Mouse (Mus musculus) monocyte, adult 2 months (primary cell): ENCODE measurements around the gene Zdhhc5.

Source experiments
- DNase-seq, 2 experiments: peaks; one replicate each; pipeline ENCODE4 v3.0.0; 2022; ENCODE audit warnings: low spot score in 2 of 2, low read depth in 1 of 2

Gene Zdhhc5

DNA sequence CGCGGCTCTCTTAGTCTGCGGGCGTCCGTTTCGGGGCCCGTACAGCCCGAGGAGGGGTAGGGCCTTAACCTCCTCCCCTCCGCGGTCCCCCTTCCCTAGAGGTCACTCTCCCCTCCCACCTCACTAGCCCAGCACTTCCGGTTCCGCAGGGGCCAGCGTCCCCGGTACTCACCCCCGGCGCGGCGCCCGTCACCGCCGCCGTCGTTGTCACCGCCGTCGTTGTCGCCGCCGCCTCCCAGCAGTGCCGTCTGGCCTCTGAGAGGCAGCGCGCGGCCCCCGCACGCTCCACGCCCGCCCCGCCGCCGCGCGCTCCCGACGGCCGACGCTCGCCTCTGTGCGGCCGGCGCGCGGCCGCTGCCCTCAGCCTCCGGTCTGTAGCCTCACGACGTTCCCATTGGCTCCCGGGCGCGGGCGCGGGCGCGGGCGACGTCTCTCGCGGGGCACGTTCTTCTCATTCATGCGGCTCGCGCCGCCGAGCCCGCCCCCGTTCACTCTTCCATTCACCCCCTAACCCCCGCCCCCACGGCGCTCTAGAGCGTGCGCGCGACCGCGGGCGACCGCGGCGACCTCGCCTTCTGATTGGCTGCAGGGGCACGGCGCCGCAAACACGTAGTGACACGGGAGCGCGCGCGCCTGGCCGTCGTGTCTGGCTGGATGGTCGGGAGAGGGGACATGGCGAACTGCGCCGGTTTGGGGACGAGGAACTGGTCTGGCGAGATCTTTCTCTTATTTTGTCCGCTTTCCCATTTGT lies at the start of gene Zdhhc5:
TSS of gene Zdhhc5 (minus strand) at position 370 of the 751 bp plus-strand sequence.
- peak; percentile 97 to 99 for DNase-seq

DNA sequence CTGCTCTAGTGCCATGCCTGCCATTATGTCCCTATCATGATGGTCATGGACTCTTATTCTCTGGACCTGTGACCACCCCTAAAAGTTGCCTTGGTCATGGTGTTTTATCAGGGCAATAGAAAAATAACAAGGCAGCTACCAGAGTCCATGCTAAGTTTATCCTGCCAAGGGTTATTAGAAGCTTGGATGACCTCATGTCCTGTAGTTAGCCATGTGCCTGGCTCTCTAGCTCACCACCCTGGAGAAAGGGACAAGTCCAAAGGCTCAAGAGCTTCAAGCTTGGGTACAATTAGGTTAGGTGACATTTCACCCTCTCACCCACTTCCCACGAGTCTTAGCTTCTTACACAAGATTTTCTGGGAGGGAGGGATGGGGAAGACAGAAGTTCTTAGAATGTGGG lies 47.8 kb upstream of the Zdhhc5 start:
- no peak for DNase-seq

DNA sequence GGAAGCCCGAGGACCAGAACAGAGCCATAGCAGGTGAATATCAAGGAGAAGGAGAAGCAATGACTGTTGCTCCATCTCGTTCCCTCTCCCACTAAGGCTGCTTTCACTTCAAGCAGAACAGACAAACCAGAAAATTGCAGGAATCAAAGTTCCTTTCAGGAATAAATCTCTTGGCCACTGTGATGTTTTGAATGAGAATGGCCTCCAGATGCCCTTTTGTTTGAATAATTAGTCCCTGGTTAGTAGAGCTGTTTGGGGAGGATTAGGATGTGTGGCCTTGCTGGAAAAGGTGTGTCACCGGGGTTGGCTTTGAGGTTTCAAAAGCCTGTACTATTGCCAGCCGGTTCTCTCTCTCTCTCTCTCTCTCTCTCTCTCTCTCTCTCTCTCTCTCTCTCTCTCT lies 47.3 kb upstream of the Zdhhc5 start:
- DNase-seq, result no peak

DNA sequence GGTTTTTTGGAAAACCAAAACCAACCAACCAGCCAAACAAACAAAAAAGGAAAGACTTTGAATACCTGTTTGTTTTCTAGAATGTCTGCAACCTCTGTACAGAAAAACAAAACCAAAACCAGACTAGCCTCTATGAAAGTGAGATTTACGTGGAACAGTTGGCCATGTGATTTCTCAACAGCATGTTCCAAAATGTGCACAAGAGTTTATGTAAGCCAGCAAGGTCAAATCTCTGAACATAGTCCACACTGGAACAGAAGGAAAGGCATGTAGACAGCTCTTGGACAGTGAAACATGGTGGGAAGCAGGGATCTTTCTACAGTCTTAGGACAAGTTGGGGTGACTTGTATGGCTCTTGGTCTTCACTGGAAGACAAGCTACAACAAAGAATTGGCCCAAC lies 46.9 kb upstream of the Zdhhc5 start:
- no peak for DNase-seq

DNA sequence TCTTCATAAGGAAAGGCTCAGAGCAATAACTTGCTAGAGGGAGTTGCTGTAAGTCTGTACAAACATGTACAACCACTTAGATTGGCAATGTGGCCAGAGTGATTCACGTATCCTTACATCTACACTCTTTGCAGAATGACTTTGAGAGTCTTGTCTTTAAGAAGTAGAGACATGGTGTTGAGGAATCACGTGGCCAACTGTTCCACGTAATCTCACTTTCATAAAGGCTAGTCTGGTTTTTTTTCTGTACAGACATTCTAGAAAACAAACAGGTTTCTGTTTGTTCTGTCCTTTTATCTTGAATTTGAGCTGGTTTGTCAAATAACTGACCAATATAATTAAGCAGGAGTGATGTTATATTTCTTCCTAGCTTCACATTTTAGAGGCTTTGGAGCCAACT lies 46.3 kb upstream of the Zdhhc5 start:
- no peak for DNase-seq

DNA sequence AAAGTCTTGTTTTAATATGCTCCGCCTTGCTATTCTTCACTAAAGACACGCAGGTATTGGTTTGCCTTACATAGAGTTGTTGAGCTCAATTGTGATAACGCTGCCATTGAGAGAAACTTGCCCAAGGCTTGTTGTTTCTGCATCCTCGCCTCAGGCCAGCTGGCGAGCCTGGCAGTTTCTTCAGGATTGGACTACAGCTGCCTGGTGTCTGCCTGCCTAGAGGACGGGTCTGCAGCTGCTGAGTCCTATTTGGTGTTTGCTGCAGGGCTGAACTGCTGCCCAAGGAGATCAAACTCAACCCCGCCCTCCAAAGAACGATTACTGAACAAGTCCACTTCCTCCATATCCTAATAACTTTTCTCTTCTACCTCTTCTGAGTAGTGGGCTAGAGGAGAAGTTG lies 45.8 kb upstream of the Zdhhc5 start:
- no peak for DNase-seq

DNA sequence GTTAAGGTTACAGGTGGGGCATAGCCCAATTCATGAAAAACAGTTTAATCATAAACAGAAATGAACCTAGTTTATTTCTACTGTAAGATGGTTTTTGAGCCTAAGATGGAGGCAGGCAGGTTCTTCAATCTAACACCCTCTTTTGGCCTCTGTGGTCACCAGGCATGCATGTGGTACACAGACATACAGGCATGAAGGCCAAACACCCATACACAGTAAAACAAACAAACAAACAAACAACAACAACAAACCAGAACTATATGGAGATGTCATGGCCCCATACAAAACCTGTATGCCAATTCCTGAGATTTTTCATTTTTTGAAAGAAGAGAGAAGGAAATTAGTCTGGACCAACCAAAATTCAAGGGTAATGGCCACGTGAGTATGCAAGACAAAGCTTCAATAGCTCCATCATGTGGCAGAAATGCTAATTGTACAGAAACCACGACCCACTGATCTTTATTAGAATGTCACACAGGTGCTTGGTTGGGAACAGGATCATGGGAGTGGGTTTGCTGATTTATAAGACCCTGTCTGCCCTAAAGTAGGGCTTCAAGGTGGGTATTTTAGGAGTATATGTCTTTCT lies 43.7 kb upstream of the Zdhhc5 start:
- DNase-seq, result no peak

DNA sequence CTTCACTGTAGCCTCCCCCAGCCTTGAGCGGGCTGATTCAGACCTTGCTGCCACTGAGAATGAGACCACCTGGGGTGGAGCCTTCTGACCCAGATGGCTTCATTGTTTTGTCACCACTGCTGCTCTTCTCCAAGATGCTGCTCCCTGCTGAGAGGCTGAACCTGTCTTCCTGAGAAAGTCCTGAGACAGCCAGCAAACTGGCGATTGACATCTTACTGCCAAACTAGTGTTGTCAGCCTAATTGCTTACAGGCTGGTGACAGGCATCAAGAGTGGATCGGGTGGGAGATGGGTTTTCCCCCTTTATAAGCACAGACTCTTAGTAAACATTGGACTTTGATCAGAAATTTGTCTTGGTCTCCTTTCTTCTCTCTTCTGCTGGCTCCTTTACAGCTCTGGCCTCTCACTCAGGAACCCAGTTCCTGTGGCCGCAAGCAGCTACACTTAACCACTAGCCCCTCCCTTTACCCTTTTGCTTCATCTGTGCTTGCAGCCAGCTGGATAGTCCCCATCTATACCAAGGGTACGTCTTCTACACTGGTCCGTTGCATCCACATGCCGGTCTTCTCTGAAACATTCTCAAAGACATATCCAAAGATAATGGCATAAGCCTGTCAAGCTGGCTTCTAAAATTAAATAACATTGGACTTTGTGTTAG lies 42.2 kb upstream of the Zdhhc5 start:
- DNase-seq, result no peak

DNA sequence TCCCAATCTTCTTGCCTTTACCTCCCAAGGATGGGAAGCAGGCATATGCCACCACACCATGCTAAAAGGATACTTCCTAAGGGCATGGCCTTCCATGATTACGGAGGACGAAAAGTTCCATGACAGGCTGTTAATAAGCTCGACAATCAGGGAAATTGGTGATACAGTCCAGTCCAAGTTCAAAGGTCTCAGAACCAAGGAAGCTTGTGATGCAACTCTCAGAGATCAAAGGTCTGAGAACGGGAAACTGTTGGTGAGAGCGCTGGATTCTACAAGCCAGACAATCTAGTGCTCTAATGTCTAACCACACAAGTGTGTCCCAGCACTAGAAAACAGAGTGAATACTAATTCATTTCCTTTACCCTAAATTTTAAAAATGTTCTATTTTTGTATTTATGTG lies 41.3 kb upstream of the Zdhhc5 start:
- no peak for DNase-seq

DNA sequence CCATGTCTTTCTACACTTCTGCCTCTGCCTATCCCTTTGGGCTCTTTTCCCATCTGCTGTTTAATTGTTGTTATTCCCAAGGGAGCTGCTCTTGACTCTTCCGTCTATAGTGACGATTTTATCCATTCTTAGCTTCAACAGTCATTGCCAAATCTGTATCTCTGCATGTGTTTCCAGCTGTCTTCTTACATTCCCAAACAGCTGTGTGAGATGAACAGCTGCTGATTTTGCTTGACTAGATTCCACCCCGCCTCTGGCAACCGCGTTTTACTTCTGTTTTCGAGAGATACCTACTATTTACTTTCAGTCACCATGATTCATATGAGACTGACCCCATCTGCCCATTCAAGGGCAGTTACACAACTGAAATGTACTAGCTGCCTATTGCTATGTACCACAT lies 35.1 kb upstream of the Zdhhc5 start:
- no peak for DNase-seq

DNA sequence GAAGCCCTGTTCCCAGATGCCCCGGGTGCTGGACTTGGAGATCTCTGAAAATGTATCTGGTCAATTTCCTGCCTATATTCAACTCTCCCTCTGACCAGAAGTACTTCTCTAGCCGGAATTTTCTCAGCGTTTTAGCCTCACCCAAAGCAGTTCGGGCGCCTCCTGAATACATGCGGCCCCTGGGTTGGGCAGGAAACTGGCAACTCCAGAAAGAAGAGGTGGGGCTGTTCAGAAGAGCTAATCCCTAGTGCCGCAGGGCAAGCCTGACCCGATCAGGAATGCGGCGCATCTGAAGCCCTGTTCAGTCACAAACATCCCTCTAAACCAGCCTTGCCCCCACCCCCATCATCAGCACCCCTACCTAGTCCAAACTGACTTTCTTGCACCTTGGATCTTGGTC lies 29.1 kb upstream of the Zdhhc5 start:
- no peak for DNase-seq

DNA sequence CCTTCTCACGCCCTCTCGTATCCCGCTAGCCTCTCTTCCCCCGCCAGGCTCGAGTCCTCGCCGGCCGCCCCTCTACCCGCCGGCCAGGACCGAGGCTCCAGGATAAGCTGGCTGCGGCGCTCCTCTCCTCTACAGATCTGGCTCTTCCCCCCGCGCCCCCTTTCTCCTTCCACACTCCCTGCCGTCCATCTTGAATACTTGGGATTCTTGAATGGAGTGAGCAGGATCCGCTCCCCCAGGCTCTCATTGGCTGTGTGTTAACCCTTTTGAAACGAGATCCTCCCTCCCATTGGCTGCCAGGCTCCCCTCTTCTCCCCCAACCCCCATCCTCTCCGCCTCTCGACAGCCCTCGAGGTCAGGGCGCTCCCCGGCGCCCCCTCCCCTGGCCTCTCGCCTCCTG lies 28.6 kb upstream of the Zdhhc5 start, which contains the start of gene Gm19426:
TSS of gene Gm19426 (minus strand) at position 95 of the 400 bp plus-strand sequence.
- no peak for DNase-seq

DNA sequence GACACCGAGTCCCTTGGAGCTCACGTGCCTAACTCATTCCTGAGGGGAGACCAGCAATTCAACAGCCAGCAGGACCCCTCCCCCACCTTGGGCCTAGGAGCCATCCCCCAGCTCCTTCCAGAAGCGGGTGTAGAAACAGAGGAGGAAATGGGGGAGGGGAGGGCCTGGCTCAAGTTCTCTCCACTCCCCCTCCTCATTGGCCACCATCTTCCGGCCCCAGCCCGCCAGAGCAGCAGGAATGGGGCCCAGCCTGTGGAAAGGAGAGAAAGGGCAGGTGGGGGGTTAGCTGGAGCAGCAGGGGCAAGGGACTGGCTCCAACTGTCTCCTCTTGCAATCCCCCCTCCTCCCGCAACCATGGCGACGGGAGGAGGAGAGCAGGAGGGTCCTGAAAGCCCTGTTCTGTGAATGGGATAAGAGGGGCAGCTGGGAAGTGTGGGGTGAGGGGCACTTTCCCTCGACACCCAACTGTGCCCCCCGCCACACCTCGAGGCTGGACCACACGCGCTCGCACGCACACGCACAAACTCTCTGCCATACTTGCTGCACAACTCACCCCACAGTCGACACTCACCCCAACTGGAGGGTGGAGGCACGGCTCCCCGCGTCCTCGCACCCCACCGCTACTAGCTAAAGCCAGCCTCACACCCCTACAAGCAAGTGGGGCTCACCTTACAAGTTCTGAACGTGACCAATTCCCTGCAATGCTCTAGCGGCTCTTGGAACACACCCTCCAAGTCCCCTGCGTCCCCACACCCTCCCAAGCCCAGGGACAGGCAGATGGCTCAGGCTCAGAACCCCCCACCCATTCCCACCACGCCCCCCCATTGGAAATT lies 27.7 kb upstream of the Zdhhc5 start:
- DNase-seq, result no peak

DNA sequence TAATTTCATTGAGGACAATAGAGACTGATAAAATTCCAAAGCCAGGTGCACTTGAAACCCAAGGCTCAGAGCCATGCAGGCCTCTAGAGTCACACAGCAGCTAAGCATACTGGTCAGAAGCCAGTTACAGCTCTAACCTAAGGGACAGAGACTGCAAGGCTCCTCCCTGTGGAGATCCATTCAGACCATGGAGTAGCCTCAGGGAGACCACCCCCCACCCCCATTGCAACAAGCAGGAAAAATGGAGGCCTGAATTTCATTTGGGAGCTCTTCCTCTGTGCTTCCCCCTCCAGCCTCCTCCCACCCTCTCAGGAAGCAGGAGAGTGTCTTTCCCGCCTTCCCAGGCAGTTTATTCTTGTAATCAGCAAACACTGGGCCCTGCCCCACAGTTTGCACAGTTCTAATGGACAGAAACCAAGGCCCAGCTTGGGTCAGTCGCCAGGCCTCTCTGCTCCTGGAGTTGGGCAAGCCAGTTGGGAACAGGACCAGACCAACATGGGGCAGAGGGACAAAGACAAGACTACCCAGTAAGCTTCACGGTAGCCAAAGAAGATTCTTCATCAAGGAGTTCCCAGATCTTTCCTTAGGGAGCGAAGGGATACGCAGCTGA lies 27.0 kb upstream of the Zdhhc5 start:
- DNase-seq, result no peak

DNA sequence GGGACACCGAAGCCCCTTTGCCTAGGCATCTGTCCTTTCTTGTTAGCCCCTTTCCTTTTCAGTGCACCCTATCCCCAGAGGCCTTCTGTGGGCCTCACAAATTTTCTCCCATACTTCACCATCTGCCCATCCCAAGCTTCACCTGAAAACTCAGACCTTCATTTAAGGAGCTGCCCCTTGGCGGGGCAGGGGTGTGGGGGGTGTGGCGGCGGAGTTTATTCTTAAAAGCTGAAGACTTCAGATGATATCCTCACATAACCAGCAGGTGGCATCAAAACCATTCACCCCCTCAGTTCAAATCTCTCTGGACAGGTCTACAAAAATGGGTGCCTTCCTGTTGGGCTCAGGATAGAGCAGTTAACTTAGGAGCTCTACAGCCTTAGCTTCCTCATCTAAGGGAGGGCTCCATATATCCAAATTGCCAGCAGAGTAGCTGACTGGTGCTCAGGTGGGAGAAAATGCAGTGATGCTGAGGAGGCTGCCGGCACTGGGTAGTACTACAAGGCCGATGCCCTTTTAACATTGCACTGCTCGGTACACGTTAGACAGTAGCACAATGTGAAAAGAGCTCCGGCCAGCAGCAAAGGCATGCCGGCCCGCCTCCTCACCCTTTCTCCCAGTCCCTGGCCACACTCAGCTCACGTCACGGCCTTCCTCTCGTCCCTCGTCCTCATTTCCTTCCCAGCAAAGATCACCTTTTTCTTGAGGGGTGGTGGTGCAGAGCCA lies 25.8 kb upstream of the Zdhhc5 start:
- DNase-seq, result no peak

DNA sequence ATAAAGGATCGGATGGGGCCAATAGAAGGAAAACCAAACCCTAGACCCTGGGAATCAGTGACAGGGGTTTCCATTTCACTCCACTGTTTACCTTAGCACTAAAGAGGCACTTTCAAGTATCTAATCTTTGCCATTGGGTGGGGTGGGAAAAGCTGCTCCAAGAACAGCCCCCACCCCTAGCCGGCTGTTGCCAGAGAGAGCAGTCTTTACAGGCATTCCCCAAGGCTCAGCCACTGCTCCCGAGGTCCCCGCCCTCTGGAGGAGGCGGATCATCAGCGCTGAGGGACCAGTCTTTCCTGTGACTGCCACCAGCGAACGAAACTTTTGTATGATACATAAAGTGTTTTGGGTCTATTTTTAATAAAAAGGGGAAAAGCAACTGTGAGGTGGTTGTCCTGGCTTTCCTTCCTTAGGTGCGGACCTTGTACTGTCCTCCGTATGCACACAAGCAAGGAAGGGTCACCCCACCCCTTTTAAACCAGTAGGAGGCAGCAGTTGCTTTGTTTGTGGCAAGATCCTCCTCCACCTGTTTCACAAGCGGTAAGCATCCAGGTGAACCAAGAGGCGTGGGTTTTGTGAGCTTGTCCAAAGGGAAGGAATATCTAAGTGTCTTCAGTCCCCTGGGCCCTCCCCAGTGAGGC lies 23.4 kb upstream of the Zdhhc5 start:
- DNase-seq, result no peak

DNA sequence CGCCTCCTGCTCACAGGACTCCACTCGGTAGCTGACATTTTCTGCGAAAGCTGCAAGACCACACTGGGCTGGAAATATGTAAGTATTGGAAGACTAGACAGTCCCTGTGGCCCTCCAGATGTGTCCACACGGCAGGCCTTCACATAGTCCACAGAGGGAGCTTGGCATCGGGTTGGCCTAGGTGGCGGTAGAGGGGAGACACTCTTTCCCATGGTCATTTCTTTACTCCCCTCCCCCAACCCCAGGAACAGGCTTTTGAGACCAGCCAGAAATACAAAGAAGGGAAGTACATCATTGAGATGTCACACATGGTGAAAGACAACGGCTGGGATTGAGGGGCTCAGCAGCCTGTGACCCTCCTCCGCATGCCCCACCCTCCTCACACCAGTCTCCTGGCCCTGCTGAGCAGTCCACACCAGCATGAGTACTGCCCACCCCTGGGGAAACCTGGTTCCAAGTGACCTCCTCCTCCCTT lies 22.5 kb upstream of the Zdhhc5 start:
- no peak for DNase-seq

DNA sequence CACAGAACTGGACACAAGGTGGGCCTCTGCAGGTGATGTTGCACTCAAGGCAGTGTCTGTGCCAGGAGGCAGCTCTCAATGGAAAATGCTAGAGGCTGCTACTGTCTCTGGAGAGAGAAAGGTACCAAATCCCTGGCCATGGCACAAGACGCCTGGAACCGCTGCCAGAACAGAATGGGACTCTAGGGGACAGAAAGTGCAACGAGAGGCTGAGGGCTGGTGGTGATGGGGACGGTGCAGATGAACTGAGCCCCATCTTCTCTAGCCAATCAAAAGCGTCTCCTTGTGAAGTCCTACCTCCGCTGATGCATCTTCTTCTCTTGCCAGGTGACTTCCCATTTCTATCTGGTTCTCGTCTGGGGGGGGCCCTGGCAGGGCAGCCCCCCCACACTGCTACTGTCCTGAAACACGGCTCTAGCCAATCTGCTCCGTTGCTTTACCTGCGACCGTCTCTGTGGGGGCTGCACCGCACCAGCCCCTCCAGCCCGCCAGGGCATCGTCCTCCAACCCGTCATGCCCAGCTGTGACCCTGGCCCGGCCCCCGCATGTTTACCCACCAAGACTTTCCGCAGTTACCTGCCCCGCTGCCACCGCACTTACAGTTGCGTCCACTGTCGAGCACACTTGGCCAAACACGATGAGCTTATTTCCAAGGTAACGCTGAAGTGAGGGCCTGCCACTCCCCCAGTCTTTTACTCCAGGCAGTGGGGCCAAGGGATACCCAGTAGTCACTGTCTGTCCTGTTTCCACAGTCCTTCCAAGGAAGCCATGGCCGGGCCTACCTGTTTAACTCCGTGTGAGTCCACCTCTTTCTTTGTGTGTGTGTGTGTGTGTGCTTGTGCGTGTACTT lies 21.6 kb upstream of the Zdhhc5 start:
- DNase-seq, result no peak

DNA sequence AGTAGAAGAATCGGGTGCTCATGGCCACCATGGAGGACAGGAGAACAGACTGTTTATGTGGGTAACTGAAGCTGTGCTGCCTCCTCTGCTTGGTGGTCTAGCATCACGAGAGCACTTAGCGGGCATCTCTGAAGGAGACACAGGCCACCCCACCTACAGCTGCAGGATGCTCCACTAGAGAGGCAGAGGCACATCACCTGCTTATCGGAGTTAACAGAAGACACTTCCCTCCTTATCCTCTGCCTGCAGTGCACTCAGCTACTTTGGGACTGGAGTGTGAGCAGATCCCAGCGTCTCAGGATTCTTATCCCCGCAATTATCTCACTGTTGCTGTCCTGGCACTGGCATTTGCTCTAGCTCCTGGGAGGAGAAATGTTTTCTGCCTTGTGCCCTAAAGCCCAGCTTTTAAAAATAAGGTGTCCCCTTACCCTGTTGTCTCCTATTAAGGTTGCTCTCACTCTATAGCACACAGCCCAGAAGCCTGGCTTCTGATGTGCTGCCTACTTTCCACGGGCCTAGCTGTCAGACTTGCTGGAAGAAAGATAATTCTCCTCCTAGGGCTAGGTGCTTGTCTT lies 20.5 kb upstream of the Zdhhc5 start:
- no peak for DNase-seq
